Mouse (Mus musculus) layer of hippocampus, adult 8-10 months (tissue): ENCODE data around the gene Ppp6c. TPM values are rescaled to one million over a fixed set of nuclear protein-coding genes. Genes with fewer than 3 reads are reported as not detected.

ENCODE experiments used
- DNase-seq, 2 experiments: peaks; one replicate each; pipeline ENCODE4 v3.0.0; 2022; ENCODE audit warnings: low spot score in 2 of 2
- total RNA-seq, 4 experiments: library from RNA; stranded (reverse); gene quantifications; 2 replicates each; pipeline ENCODE4 v1.2.4; 2022

Gene Ppp6c
- total RNA-seq, 4 experiments from 2014 or later: 58.4 to 74.2 (median 63.1) TPM

GRCm38 (mm10) chr2:39146469-39146868, 79.8 kb downstream of the Ppp6c start:
- no peak for DNase-seq

Other genes with a start within 250 kb of the Ppp6c start
- gene Wdr38, start 229.0 kb downstream of the Ppp6c start, total RNA-seq: under 1 TPM; 0.45 to 0.83 (median 0.71) TPM
- 10 to 100 TPM; 83.2 to 99.9 (median 93.0) TPM for gene Arpc5l, start 221.1 kb downstream of the Ppp6c start, total RNA-seq
- 100 to 1,000 TPM; 217 to 315 (median 252) TPM for gene Rpl35, start 220.8 kb downstream of the Ppp6c start, total RNA-seq
- gene Golga1, start 160.9 kb downstream of the Ppp6c start, total RNA-seq: 10 to 100 TPM; 27.3 to 44.0 (median 35.9) TPM
- gene Scai, start 35.7 kb downstream of the Ppp6c start, total RNA-seq: 10 to 100 TPM; 50.6 to 68.0 (median 56.8) TPM